Mouse (Mus musculus) frontal cortex, postnatal 14 days (tissue): ENCODE results near the gene Prkd3.

Experiments
- DNase-seq, 2 experiments: peaks; one replicate each; pipeline ENCODE4 v3.0.0; 2022; ENCODE audit warnings: low spot score in 2 of 2

The Prkd3 gene

GRCm38 (mm10) chr17:78936466-78937228 is 84.0 kb downstream of the Prkd3 start, which contains the start of the genes Cebpz and Ndufaf7:
Cebpz (minus strand) TSS chr17:78937066.
Ndufaf7 (plus strand) TSS chr17:78937136.
- peak; percentile 95 to 96 for DNase-seq

- DNase-seq, result no peak
Observed at GRCm38 (mm10) chr17:78935857-78936256, 84.8 kb downstream of the Prkd3 start.

- DNase-seq, result peak in 1 of 2 experiments; percentile 12
Observed at GRCm38 (mm10) chr17:78917696-78918095, 102.9 kb downstream of the Prkd3 start.

GRCm38 (mm10) chr17:78916899-78917298 is 103.7 kb downstream of the Prkd3 start:
- DNase-seq, result no peak

GRCm38 (mm10) chr17:78916369-78916813 is 104.2 kb downstream of the Prkd3 start, which contains the start of gene Cebpzos:
Cebpzos (plus strand) TSS chr17:78916500.
- DNase-seq, result peak; percentile 82 to 84

GRCm38 (mm10) chr17:78915772-78916171 is 104.8 kb downstream of the Prkd3 start:
- DNase-seq, result no peak

GRCm38 (mm10) chr17:78913921-78914320 is 106.7 kb downstream of the Prkd3 start:
- no peak for DNase-seq

GRCm38 (mm10) chr17:78912861-78913281 is 107.7 kb downstream of the Prkd3 start:
- DNase-seq, result no peak

- DNase-seq, result no peak
Observed at GRCm38 (mm10) chr17:78909374-78909773, 111.2 kb downstream of the Prkd3 start.

- DNase-seq, result no peak
Observed at GRCm38 (mm10) chr17:78906892-78907291, 113.7 kb downstream of the Prkd3 start, which contains the start of gene Sult6b1. Sult6b1 (minus strand) TSS chr17:78906992.

- DNase-seq, result no peak
Observed at GRCm38 (mm10) chr17:78903158-78903557, 117.5 kb downstream of the Prkd3 start.
